Mouse (Mus musculus): ENCODE data around the gene Grm1.

The Grm1 gene

DNA sequence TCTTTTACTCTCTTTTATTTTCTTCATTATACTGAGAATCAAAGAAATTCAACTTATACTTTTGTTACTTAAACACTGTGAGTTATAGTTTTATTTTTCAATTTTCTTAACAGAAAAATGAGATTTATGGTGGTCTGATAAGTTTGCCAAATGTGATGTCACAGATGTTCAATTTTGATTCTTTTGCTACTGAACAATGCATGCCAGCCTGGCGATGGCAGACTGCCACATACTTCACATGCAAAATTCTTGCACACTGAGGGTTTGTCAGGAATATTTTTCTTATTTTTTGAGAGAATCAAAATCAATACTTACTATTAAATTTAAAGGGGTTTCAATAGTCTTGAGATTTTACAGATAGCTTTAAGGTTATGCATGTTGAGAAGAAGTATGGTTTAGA, 251.0 kb downstream of the Grm1 start:
- no peak for DNase-seq (ENCODE audit: low read depth, low spot score)

DNA sequence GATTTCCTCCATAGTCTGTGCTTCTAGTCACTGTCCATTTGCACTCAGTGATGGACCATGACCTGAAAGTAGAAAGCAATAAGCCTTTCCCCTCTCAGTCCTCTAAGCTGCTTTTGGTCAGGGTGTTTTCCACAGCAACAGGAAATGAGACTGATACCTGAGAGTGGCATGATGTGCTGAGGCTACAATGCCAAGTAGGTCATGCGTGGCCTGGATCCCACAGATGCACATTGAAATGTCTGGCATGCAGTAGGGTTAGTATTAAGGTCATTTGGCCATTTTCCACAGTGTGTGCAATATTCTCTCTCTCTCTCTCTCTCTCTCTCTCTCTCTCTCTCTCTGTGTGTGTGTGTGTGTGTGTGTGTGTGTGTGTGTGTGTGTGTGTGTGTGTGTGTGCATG, 254.8 kb downstream of the Grm1 start:
- DNase-seq (ENCODE audit: low read depth, low spot score), result no peak

DNA sequence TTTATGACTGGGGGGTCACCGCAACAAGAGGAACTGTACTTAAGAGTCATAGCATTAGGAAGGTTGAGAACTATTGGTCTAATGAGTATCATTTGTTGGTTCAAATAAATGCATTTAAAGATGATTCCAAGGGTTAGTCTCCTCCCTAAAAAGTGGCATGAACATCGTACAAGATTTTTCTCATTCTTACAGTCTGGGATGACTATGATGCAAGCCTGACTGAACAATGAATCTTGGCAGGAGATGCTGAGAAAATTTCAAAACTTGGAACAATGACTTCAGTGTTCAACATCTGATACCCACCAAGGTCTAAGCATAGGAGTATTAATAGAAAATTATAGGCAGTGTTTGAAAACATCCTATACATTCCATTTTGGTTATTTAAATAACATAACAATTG, 264.1 kb downstream of the Grm1 start:
- no peak for DNase-seq (ENCODE audit: low read depth, low spot score)

DNA sequence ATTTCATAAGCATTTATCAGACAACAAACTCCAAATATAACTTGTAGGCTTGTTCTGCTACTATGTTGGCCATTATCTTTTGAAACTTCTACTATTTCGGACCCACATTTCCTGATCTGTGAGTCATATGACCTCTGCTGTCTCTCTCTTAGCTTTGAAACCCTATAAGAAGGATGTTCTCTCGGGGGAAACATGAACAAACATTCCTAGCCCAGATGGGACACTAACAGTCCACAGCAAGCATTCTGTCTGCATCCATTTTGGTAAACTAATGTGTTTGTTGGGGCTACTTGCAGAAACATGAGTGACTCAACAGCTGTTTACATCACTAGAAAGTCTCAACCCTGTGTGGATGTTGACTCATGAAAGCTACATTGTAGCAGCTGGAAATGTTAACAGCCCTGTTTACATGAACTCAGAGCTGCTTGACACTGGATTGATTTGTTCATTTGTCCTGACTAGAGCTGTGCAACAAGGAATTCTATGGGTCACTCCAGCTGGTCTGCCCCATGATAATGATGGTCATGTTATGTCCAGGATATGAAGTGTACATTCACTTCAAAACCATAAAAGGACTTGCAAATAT, 267.4 kb downstream of the Grm1 start:
- DNase-seq (ENCODE audit: low read depth, low spot score), result no peak

DNA sequence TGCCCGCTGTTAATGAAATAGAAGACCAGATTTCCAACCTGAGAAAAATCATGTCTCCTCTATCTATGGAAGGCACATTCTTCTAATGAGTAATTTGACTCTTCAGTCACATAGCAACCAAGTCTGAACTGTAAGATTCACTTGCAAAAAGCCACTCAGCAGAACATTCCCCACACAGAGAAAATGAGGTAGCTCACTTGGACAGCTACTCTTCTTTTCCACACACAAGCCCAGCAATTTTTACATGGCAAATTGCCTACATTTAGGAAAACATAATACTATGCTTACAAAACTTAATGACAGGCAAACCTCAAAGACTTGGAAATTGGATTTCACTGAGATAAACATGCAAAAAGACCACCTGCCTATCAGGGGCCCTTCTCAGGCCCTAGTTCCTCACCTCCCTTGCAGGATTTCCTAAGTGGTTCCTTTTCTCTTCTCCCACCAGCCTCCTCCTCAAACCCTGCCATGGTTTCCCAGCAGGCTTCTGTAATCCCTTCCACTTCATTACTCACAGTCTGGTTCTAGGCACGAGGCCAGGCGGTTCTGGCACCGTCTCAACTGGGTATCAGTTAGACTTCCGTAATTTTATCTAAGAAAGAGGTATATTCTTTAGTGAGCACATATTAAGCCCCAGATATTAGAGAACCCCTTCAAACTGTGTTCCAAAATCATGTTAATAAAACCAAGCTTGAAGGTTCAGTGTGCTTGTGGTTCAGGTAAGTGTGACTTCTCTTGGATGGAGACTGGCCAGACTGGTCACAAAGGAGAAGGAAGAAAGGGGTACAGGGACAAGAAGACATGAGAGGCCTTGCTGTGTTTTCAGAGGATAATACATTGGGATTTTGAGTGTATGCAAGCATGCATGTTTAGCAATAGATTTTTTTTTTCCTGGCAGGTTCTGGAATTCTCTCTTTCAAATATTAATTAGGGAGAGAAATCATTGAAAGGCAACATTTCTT, 269.1 kb downstream of the Grm1 start:
- DNase-seq (ENCODE audit: low read depth, low spot score), result no peak

DNA sequence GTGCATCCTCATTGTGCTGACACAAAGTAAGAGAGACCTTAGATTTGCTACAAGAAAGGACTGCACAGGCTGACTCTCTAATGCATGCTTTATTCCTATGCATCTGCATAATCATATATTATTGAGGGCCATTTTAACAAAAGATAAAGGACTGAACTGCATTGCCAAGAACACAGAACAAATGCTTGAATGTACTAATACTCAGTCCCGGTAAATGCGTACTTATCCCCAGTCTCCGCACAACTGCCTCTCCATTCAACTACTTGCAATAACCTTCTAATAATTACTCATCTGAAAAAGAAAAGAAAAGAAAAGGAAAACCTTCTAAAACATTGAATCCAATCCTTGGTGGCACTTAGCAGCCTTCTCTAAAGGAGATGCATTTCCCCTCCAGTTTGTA, 272.4 kb downstream of the Grm1 start:
- DNase-seq (ENCODE audit: low read depth, low spot score), result no peak

DNA sequence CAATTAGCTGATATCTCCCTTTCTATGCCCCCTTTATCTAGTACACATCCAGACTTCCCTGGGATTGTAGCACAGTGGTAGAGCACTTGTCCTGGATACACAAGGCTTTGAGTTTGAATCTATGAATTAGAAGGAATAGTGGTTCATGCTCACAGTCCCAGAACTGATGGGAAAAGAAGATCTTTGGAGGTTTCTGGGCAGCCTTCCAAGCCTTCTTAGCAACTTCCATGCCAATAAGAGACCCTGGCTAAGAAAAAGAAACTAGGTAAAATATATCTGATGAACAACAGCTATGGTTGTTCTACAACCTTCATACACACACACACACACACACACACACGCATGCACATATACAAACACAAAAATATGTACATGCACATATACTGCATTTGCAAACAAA, 286.8 kb downstream of the Grm1 start:
- no peak for DNase-seq (ENCODE audit: low read depth, low spot score)

DNA sequence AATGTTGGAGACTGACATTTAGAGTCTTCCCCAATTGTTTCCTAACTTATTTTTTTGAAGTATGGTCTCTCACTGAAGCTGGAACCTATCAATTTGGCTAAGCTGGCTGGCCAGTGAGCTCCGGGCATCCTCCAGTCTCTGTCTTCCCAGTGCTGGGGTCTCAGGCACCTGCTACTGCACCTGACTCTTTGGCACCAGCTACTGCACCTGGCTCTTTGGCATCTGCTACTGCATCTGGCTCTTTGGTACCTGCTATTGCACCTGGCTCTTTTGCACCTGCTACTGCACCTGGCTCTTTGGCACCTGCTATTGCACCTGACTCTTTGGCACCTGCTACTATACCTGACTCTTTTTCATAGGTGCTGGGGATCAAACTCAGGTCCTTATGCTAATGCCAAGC, 291.7 kb downstream of the Grm1 start:
- DNase-seq (ENCODE audit: low read depth, low spot score), result no peak

DNA sequence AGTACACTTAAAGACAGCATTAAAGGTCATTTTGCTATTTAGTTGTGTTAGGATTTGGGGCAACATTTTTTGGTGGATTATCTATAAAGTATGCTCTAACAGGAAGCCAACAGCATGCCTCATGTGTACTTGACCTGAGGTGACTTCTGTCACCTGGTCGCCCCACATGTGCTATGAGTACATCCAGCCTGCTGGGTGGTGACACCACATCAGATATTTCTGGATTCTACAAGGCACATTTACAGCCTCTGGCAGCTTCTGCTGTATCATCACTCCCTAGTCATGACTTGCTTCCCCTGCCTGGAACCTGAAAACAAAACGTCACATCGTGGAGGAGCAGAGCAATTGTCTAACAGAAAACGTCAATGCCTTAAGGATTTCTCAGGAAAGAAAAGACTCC, 292.2 kb downstream of the Grm1 start:
- DNase-seq (ENCODE audit: low read depth, low spot score), result no peak

DNA sequence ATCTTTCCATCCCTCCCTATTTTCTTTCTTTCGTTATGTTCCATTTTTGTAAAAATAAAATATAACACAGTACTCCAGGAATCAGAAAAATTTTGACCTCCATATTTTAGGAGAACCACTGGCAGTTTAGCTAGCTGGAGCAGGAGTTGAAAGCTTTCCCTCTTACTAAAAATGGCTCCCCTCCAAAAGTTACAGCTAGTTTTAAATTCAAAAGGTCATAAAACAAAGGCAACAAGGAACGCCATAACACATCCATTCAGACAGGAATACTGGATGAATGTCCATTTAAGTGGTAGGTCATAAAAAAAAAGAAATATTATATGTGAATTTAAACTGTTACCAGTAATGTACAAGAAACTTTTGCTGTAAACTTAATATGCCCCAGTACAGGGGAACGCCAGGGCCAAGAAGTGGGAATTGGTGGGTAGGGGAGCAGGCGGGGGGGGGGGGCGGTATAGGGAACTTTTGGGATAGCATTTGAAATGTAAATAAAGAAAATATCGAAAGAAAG, 294.2 kb downstream of the Grm1 start:
- no peak for DNase-seq (ENCODE audit: low read depth, low spot score)

DNA sequence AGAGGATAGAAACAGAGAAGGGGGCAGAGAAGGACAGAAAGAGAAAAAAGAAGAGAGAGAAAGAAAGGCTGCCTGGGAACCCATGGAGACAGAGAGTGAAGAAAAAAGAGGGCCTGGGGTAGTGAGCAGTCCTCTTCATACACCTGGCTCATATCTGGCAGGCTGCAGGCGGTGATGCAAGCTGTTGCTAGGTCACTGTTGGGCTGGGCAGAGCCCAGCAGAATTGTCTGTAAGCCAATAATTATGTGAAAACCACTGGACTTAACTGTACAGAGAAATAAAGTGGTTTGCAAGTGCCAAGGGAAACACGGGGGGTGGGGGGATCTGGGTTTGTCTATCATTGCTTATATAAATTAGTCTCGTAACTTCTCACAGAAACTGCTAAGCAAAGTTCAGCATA, 297.0 kb downstream of the Grm1 start:
- DNase-seq (ENCODE audit: low read depth, low spot score), result no peak

DNA sequence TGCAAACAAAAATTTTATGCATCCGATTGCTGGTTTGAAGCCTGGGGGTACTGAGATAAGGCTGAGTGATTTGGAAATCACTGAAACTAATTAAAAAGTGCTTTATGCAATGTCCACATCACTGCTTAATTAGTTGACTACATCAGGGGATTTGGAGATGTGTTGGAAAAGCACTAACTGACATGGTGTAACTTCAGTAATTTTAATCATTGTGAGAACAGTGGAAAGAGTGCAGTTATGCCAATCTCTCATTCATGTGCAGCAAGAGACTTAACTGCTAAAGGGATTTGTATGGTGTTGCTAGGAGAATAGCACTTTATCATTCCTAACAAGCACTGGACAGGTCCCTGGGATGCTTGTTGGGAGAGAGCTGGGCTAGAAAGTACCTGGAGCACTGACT, 307.3 kb downstream of the Grm1 start:
- no peak for DNase-seq (ENCODE audit: low read depth, low spot score)

DNA sequence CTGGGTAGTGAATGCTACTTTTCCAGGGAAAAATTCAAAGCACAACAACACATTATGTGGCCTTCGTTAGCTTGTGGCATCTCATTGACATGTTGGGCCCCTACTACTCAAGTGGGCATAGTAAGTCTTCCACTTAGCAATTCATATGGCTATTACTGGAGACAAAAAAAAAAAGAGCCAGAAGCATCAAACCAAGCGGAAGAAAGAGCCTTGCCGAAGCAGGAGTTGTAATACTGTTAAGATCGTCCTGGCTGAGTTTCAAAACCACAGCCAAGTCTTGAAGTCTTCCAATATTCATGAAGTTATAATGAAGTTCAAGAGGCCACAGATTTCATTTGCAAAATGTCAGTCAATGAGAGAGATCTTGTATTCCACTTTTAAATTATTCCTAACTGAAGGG, 319.1 kb downstream of the Grm1 start:
- DNase-seq (ENCODE audit: low read depth, low spot score), result no peak

DNA sequence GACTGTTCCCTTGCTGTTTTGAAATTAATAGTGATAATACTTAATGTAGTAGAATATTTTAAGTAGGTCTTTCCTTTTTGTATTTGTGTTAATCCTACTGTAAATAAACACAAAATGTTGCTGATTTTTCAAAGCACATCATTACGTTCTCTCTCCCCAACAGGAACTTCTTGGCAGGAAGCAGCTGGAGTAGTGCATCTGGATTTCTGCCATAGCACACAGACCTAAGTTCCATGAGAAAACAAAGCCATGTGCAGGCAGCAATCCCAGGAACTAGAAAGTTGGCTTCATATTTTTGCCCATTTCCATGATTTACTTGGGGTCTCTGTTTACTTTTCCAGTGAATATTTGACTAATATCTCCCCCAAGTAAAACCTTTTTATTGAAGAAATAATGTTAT, 320.9 kb downstream of the Grm1 start:
- no peak for DNase-seq (ENCODE audit: low read depth, low spot score)

DNA sequence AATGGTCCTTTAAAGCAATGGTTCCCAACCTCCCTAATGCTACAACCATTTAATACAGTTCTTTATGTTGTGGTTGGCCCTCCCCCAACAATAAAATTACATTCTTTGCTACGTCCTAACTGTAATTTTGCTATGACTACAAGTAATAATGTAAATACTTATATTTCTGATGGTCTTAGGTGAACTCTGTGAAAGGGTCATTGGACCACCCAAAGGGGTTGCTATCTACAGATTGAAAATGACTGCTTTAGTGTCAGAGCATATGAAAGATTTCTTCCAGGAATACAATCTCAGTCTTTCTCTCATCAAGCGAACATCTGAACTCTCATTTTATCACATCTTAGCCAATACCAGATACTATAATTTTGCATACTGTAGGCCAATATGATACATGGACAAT, 321.4 kb downstream of the Grm1 start:
- no peak for DNase-seq (ENCODE audit: low read depth, low spot score)

DNA sequence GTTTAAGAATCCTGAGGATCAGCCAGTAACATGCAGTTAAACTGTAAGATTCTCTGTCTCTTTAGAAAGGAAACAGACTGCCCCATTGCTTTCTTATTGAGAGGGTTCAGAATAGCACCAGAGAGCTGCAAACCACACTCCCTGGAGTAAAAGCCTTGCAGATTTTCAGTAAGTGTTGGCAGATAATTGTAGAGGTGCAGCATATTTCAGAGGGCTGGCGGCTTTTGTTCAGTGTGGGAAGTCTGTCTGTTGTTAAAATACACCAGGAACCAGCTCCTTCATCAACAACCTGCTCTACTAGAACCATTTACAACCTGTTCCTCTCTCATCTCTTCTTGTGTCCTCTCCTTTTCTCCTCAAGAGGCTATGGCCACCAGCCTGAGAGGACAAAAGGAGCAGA, 331.1 kb downstream of the Grm1 start:
- DNase-seq (ENCODE audit: low read depth, low spot score), result no peak

DNA sequence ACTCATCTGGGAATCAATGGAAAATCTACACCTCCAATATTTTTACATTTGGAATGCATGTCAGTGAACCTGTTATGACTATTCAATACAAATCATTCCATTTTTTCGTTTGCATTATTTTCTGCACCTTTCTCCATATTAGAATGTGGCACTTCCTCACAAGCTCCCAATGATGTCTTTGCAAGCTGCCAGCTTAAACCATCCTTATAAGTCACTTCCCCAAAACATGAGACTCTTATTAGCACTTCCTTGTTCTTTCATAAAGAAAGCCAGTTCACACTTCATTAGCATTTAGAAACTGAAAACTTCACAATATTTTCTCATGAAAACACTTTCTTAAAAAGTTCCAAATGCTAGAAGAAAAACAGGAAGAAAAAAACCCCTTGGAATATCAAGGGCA, 338.1 kb downstream of the Grm1 start:
- DNase-seq (ENCODE audit: low read depth, low spot score), result no peak

DNA sequence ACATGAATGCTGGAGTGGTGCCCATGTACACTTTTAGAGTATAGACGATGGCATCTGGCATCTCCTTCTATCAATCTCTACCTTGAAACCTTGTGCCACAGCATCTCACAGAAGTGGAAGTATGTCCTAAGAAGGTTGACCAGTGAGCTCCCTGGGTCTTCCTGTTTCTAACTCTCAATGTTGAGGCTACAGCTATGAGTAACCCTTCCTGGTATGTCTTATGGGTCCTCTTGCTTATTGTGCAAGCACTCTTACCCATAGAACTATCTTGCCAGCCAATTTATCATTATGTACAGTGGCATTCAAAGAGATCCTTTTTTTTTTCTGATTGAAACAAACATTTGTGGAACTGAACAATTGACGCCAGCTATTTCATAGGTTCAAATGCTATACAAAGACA, 340.0 kb downstream of the Grm1 start:
- no peak for DNase-seq (ENCODE audit: low read depth, low spot score)

DNA sequence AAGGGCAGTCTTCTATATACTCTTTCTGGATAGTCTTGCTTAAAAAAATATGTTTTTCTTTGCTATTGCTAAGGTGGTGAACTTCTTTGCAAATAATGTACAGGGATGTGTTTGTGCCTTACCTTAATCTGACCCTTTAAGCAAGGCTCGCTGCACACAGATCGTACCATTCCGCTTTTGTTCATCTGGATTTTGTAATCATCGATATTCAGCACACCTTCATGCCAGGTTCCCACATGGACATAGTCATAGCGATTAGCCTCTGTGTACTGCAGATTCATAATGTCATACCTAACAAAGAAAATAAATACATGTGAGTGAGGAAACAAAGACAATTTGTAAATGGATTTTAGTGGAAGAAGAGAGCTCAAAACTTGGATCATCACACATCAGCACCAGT, 340.8 kb downstream of the Grm1 start:
- DNase-seq (ENCODE audit: low read depth, low spot score), result no peak

DNA sequence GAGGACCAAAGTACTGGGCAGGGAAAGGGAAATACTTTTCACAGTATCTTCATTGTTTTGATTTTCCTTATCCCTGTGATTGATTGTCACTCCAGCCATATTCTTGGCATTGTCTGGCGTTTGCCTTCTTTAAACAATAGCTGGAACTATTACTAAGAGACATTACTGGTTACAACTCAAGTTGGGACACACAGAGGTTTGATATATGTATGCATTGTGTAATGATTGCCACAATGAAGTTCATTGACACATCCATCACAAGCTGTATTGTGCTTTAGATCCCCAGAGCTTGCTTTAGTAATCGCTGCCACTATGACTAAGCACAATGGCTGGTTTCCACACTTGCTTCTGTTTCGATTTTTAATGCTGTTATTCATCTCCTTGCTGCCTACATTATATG, 341.4 kb downstream of the Grm1 start:
- DNase-seq (ENCODE audit: low read depth, low spot score), result no peak

DNA sequence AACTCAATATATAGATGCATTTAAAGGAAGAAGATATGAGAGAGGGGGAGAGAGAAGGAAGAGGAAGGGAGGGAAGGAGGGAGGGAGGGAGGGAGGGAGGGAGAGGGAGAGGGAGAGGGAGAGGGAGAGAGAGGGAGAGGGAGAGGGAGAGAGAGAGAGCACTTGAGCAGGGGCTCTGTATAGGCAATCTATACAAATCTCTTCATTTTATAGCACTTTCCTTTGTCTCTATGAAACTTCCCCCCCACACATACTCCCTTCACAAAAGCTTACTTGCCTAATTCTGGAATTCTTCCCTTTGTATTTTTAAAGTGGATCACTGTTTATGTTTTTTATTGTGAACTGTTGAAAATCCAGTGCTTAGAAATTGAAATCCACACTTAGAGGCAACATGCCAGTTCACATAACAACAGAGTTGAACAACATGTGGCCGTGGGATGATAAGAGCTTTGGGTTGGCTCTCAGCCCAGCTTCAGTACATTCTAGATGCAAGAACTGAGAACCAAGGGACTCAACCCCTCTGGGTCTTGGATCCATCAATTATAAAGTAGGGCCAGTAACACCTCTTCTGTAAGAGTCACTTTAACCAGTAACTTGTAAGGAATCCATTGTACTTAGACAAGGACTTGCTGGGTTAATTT, 345.0 kb downstream of the Grm1 start:
- no peak for DNase-seq (ENCODE audit: low read depth, low spot score)

DNA sequence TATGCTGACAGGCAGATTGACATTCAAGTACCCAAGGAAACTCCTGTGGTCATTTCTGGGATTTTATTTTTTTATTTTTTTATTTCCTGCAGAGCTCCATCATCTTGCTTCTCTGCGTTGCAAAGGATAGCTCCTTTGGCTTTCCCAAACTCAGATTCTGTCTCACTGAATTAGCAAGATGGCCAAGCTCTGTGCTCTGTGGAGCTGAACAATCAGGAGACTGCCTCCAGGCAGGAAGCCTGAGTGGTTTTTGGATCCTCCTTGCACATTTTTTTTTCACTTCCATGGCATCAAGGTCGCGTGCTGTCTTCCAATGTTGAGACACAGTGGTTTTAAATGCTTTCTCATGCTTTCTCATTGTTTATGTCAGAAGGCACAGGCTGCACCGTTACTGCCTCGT, 347.6 kb downstream of the Grm1 start:
- no peak for DNase-seq (ENCODE audit: low read depth, low spot score)

DNA sequence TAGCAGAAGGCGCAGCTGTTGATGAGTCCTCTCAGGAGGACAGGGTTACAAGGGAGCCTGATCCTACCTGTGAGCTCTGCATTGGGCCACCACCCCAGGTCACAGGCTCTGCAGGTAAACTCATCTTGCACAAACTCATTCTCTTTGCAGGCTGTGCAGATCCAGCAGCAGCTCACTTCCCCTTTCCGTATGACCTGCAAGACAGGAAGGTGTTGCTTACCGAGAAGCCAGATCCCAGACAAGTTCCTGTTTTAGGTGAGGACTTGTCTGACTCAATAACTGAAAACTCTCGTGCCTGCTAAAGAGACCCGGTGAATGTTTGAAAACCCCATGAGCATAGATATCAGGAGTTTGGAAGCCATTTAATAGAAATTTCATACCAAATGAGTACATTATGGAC, 349.1 kb downstream of the Grm1 start:
- DNase-seq (ENCODE audit: low read depth, low spot score), result no peak

Data from R1 (cell line).